Mouse (Mus musculus) kidney, adult 8-10 months (tissue): Measurements from ENCODE around the gene Slc47a1.
"Not testable (repeated sequence)": the region's sequence is repeated elsewhere in the genome, so short reads cannot be mapped to it uniquely, and the experiment has no call there.

Source experiments
- DNase-seq, 2 experiments: peaks; one replicate each; pipeline ENCODE4 v3.0.0; 2022

Gene Slc47a1

DNA sequence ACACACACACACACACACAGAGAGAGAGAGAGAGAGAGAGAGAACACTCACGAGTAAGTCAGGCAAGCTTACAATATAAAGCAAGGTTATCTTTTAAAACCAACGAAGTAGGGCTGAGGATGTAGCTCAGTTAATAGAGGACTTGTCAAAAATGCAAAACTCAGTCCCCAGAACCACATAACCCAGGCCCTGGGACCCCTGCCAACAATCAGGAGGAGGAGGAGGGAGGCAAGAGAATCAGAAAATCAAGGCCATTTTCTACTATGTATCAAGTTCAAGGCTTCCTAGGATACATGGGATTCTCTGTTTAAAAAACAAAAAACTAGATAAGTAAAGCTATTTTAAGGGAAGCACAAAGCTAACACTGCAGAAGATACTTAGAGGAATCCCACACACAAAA, 61.3 kb downstream of the Slc47a1 start:
- DNase-seq: no peak

DNA sequence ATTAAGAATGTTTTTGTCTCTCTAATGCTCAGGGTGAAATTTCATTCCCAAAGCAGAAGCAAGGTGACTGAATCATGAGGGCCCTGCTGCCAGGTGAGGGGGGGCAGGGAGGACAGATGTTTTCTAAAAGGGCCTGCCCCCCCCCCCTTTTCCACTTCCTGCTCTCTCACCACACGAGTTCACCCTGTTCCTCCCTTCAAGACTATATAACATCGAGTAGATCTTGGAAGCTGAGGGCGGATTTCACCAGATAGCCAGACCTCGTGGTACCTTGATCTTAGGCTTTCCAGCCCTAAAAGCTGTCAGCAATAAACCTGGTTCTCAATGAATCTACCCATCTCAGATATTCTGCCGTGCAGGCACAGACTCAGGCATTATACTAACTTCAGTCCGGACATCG, 67.8 kb downstream of the Slc47a1 start:
- DNase-seq: no peak

DNA sequence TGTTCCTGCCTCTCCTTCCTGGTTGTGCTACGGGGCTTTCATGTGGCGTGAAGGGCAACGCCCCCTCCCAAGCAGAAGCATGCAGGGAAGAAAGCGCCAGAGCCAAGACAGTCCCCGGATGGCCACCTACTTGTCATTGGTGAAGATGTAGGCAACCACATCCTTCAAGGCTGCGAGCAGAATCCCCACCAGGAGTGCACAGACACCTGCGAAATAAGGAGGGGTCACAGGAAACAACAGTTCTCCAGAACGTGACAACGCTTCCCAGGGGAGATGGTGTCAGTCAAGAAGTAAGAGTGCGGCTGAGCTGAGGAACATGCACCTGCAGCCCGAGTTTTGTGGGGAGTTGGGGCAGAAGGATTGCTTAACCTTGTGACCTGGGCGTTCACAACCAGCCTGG, 68.3 kb downstream of the Slc47a1 start:
- no peak for DNase-seq

DNA sequence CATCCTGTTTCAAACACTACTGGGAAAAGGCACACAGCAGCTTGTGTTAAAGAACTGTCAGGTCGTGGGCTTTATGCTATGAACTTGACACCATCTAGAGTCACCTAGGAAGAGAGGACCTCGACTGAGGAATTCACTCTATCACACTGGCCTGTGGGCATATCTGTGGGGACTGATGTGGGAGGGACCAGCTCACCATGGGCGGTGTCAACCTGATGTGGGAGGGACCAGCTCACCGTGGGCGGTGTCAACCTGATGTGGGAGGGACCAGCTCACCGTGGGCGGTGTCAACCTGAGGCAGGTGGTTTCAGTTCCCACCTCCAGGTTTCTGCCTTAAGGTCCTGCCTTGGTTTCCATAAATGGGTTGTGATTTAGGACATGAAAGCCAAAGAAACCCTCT, 70.3 kb downstream of the Slc47a1 start:
- DNase-seq: no peak

DNA sequence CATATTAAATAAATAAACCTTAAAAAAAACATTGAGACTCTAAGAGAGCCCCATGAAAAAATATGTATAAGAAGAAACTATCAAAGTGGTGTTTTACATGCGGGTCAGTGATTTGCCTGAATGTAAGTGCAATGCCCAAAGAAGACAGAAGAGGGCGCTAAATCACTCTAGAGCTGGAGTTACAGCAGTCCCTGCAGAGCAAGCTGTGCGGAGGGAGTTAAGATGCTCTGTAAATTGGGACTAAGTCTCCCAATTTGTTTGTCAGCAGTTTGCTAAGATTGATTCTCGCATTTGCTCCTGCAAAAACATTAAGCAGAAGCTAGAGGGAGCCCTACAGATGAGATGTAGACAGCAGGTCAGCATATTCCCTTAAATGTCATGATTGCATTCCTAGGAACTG, 72.8 kb downstream of the Slc47a1 start:
- DNase-seq: peak; percentile 52 to 83

DNA sequence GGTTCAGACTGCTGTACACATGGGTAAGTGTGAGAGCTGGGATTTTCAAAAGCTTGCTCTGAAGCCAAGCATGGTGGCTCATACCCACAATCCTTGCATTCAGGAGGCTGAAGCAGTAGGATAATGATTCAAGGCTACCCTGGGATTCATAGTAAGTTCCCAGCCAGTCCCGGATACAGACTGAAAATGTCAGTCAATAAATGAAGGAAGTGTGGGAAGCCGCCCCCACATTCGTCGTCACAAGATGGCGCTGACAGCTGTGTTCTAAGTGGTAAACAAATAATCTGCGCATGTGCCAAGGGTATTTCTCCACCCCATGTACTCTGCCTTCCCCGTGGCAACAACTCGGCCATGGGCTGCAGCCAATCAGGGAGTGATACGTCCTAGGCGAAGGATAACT, 73.6 kb downstream of the Slc47a1 start:
- not testable (repeated sequence) for DNase-seq

DNA sequence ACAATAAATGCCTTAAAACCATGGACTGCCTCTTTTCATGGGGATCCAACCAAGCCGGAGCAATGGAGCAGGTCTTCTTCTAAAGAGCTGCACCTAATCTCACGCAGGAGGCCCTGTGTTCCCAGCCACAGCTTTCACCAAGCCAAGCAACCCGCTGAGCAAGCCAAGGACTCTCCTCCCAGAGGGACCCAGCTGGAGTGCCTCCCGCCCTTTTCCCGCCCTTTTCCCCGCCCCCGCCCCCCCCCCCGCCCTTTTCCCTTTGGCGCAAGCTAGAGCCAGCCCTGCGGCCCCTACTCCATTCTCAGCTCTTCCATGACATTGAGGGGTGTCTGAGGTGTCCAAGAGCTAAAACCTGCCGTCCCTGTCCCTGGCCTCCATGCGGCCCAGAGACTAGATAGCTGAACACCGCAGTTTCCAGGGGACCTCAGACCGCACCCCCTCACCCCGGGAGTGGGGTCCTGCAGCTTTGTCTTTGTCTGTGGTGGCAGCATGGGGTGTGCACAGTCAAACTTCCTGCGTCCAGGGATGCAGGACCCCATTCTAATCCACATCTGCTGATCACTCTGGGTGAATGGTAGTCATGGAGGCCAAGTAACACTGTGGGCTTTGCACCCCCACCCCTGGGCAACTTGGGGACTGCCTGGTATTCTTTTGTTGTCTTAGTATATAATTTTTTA, 77.3 kb downstream of the Slc47a1 start:
- no peak for DNase-seq

DNA sequence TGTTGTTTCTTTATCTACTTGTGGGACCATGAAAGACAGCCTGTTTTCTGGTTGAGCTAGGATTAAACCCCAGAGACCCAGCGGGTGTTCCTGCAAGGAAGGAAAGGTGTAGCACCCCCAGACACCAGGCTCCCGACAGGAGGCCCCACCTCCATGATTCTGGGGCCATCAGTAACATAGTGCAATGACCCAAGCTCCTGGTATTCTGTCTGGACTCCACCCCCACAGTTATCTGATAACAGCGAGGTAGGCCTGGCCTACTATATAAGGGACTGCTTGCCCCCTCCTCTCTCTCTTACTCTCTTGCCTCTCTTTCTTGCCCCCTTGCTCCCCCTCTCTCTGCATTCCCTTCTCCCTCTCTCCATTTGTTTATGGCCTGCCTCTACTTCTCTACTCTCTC, 77.9 kb downstream of the Slc47a1 start:
- no peak for DNase-seq

DNA sequence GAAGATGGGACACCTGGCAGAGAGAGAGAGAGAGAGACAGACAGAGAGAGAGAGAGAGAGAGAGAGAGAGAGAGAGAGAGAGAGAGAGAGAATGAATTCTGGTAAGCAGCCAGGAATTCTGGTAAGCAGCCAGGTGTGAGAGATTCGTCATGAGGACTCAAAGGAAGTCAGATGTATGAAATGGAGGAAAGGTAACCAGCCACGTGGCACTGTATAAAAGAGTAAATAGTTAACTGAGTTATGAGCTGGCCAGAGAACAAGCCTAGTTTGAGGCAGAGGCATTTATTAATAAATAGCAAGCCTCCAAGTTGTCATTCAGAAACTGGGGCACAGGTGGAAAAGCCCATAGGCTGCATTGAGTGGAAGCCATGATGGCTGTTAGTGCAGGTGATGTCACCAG, 80.2 kb downstream of the Slc47a1 start:
- DNase-seq: peak; percentile 52 to 62

DNA sequence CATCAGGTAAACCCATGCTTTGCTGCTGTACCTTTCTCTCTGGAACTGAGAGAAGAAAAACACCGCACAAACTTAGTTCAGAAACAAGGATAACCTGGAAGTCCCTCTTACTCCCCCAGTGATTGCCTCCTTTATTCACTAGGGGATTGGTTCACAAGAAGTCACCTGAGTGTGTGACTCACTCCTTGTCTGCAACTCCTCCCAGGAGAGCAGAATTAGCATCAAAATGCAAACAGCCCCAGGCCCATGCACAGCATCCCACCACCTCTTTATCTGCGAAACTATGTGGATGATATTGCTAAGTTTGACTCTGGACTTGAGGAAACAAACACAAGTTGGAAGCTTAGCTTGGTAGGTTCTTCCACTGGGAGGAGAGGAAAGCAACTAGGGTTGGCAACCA, 80.8 kb downstream of the Slc47a1 start:
- no peak for DNase-seq

DNA sequence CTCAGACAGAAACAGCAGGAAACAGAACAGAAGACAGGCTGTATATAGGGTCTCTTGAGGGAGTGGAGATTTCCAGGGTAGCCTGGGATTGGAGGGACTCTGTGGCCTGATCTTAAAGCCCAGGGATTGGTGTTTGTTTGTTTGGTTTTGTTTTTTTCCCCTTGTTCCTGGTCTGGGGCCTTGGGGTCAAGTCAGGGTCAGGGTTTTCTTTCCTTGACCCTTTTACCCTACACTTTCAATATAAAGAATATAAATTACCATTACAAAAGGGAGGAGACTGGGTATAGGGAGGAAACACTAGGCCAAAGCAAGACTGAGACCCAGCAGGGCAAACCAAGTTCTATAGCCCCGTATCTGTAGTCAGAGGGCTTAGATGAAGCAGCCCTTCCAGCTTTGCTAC, 81.6 kb downstream of the Slc47a1 start:
- DNase-seq: no peak

DNA sequence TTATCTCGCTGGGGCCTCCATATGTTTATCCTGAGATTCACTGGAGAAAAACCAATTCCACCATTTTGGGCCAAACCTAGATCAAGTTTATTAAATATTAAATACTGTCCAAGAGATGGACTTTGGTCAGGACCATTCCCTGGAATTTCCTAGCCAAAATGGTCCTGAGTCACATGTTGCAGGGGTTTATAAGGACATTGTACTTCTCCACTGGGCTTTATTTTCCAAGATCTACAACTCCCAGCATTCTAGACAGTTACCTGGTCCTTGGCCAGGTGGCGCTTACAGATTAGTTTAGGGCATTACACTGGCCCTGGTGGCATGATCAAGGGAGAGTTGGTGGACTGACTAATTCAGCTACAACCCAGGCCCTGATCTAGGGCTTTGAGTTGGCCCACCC, 82.6 kb downstream of the Slc47a1 start:
- DNase-seq: peak in 1 of 2 experiments; percentile 52

DNA sequence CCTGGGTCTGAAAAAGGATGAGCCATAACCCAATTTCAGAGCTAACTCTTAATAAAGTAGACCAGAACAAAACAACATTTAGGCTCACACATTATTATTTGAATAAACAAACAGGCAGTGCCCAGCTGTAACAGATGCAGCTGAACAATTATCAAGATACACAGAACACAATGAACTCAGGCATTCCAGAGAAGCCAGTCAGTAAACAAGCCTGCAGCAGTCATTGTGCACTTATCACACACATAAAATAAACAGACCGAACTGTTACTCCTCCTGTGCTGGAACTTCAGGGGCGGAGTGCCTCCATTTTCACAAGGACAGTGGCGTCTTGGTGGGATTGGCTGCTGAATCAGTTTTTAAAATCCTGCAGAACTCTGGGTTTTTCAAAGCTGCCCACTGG, 83.7 kb downstream of the Slc47a1 start:
- DNase-seq: no peak
